Mouse (Mus musculus): ENCODE results near the gene Fam19a3. TPM values are rescaled to one million over a fixed set of nuclear protein-coding genes. Genes with fewer than 3 reads are reported as not detected.
"Not testable (repeated sequence)": the region's sequence is repeated elsewhere in the genome, so short reads cannot be mapped to it uniquely, and the experiment has no call there.

The Fam19a3 gene
- polyA plus RNA-seq, 1 experiment from 2014 or later = not detected

- Histone ChIP-seq H3K9ac (ENCODE audit: low read length) (no peak overlapping the region), H3K9me3 (ENCODE audit: control insufficient read depth, low read length) (no peaks in the 10 kb centered on the region), H3K4me2 (no peak overlapping the region), H3K36me3 (ENCODE audit: control insufficient read depth, insufficient read depth, low read length) (no peaks in the 10 kb centered on the region), H3K4me3 (ENCODE audit: low read depth, low read length) (no peak overlapping the region), H3K27me3 (ENCODE audit: control insufficient read depth, insufficient read depth, low read length) (peaks cover 29% of the 10 kb centered on the region), H3K27ac (ENCODE audit: low read depth, low read length) (no peak overlapping the region), H3K4me1 (ENCODE audit: control insufficient read depth, insufficient read depth, low read length) (0 out of 2 replicates have a peak, but pooled peaks cover 5% of the 10 kb centered on the region)
- DNase-seq (ENCODE audit: low spot score, missing footprints) (no peak), ATAC-seq (ENCODE audit: low FRiP score) (no peak)
- whole genome bisulfite sequencing = 59% methylated on average over 7 of the region's 7 CpGs
These were observed 8.3 kb downstream of the Fam19a3 start for GRCm38 (mm10) chr3:104773301-104773700.

- no peak for DNase-seq (ENCODE audit: low spot score, missing footprints)
- peaks cover 10% of the 10 kb centered on the region for H3K27me3 ChIP-seq (ENCODE audit: control insufficient read depth, insufficient read depth, low read length)
- H3K4me1 ChIP-seq (ENCODE audit: control insufficient read depth, insufficient read depth, low read length) = no peaks in the 10 kb centered on the region
- no peak overlapping the region for H3K27ac ChIP-seq (ENCODE audit: low read depth, low read length)
- H3K4me3 ChIP-seq (ENCODE audit: low read depth, low read length) = no peak overlapping the region
- H3K9me3 ChIP-seq (ENCODE audit: control insufficient read depth, low read length) = no peaks in the 10 kb centered on the region
- no peak overlapping the region for H3K4me2 ChIP-seq
- H3K36me3 ChIP-seq (ENCODE audit: control insufficient read depth, insufficient read depth, low read length) = no peaks in the 10 kb centered on the region
- WGBS = 62% methylated on average over 6 of the region's 6 CpGs
- no peak for ATAC-seq (ENCODE audit: low FRiP score)
- no peak overlapping the region for H3K9ac ChIP-seq (ENCODE audit: low read length)
These were observed 10.2 kb downstream of the Fam19a3 start for GRCm38 (mm10) chr3:104771460-104771859.

- Histone ChIP-seq H3K4me1 (ENCODE audit: control insufficient read depth, insufficient read depth, low read length) (no peaks in the 10 kb centered on the region), H3K4me2 (no peak overlapping the region), H3K9ac (ENCODE audit: low read length) (no peak overlapping the region), H3K27ac (ENCODE audit: low read depth, low read length) (no peak overlapping the region), H3K27me3 (ENCODE audit: control insufficient read depth, insufficient read depth, low read length) (peaks cover 5% of the 10 kb centered on the region; the same call in 1 of the 2 replicates), H3K4me3 (ENCODE audit: low read depth, low read length) (no peak overlapping the region), H3K36me3 (ENCODE audit: control insufficient read depth, insufficient read depth, low read length) (no peaks in the 10 kb centered on the region), H3K9me3 (ENCODE audit: control insufficient read depth, low read length) (no peaks in the 10 kb centered on the region)
- ATAC-seq (ENCODE audit: low FRiP score) = no peak
- no peak for DNase-seq (ENCODE audit: low spot score, missing footprints)
- WGBS = 77% methylated on average over 3 of the region's 3 CpGs
These were observed 10.7 kb downstream of the Fam19a3 start for GRCm38 (mm10) chr3:104770918-104771317.

GRCm38 (mm10) chr3:104770035-104770434 is 11.6 kb downstream of the Fam19a3 start:
- Histone ChIP-seq H3K27me3 (ENCODE audit: control insufficient read depth, insufficient read depth, low read length) (0 out of 2 replicates have a peak, but pooled peaks cover 2% of the 10 kb centered on the region), H3K4me3 (ENCODE audit: low read depth, low read length) (no peak overlapping the region), H3K9me3 (ENCODE audit: control insufficient read depth, low read length) (no peaks in the 10 kb centered on the region), H3K27ac (ENCODE audit: low read depth, low read length) (no peak overlapping the region), H3K4me1 (ENCODE audit: control insufficient read depth, insufficient read depth, low read length) (no peaks in the 10 kb centered on the region), H3K4me2 (no peak overlapping the region), H3K36me3 (ENCODE audit: control insufficient read depth, insufficient read depth, low read length) (no peaks in the 10 kb centered on the region), H3K9ac (ENCODE audit: low read length) (no peak overlapping the region)
- WGBS = 55% methylated on average over 10 of the region's 10 CpGs
- no peak for DNase-seq (ENCODE audit: low spot score, missing footprints)
- no peak for ATAC-seq (ENCODE audit: low FRiP score)

GRCm38 (mm10) chr3:104769135-104769534 is 12.5 kb downstream of the Fam19a3 start:
- Histone ChIP-seq H3K27ac (ENCODE audit: low read depth, low read length) (no peak overlapping the region), H3K4me2 (no peak overlapping the region), H3K4me1 (ENCODE audit: control insufficient read depth, insufficient read depth, low read length) (no peaks in the 10 kb centered on the region), H3K36me3 (ENCODE audit: control insufficient read depth, insufficient read depth, low read length) (no peaks in the 10 kb centered on the region), H3K4me3 (ENCODE audit: low read depth, low read length) (no peak overlapping the region), H3K27me3 (ENCODE audit: control insufficient read depth, insufficient read depth, low read length) (0 out of 2 replicates have a peak, but pooled peaks cover 2% of the 10 kb centered on the region), H3K9me3 (ENCODE audit: control insufficient read depth, low read length) (no peaks in the 10 kb centered on the region), H3K9ac (ENCODE audit: low read length) (no peak overlapping the region)
- ATAC-seq (ENCODE audit: low FRiP score) (no peak), DNase-seq (ENCODE audit: low spot score, missing footprints) (peak; percentile 59)
- 23% methylated on average over 3 of the region's 3 CpGs for WGBS

- H3K4me1 ChIP-seq (ENCODE audit: control insufficient read depth, insufficient read depth, low read length) = no peaks in the 10 kb centered on the region
- H3K27ac ChIP-seq (ENCODE audit: low read depth, low read length) = no peak overlapping the region
- H3K36me3 ChIP-seq (ENCODE audit: control insufficient read depth, insufficient read depth, low read length) = no peaks in the 10 kb centered on the region
- DNase-seq (ENCODE audit: low spot score, missing footprints) (peak; percentile 72), ATAC-seq (ENCODE audit: low FRiP score) (no peak)
- H3K4me2 ChIP-seq = no peak overlapping the region
- no peak overlapping the region for H3K9ac ChIP-seq (ENCODE audit: low read length)
- no peaks in the 10 kb centered on the region for H3K27me3 ChIP-seq (ENCODE audit: control insufficient read depth, insufficient read depth, low read length)
- 84% methylated on average over 4 of the region's 4 CpGs for WGBS
- H3K9me3 ChIP-seq (ENCODE audit: control insufficient read depth, low read length) = no peaks in the 10 kb centered on the region
- H3K4me3 ChIP-seq (ENCODE audit: low read depth, low read length) = no peak overlapping the region
These were observed 13.9 kb downstream of the Fam19a3 start for GRCm38 (mm10) chr3:104767716-104768115.

- Histone ChIP-seq H3K36me3 (ENCODE audit: control insufficient read depth, insufficient read depth, low read length) (no peaks in the 10 kb centered on the region), H3K9me3 (ENCODE audit: control insufficient read depth, low read length) (no peaks in the 10 kb centered on the region), H3K27ac (ENCODE audit: low read depth, low read length) (no peak overlapping the region), H3K9ac (ENCODE audit: low read length) (no peak overlapping the region), H3K4me3 (ENCODE audit: low read depth, low read length) (no peak overlapping the region), H3K4me2 (no peak overlapping the region), H3K27me3 (ENCODE audit: control insufficient read depth, insufficient read depth, low read length) (no peaks in the 10 kb centered on the region), H3K4me1 (ENCODE audit: control insufficient read depth, insufficient read depth, low read length) (no peaks in the 10 kb centered on the region)
- 57% methylated on average over 2 of the region's 2 CpGs for WGBS
- DNase-seq (ENCODE audit: low spot score, missing footprints) (peak; percentile 57), ATAC-seq (ENCODE audit: low FRiP score) (no peak)
These were observed 14.5 kb downstream of the Fam19a3 start for GRCm38 (mm10) chr3:104767141-104767540.

GRCm38 (mm10) chr3:104765021-104765420 is 16.6 kb downstream of the Fam19a3 start:
- no peak overlapping the region for H3K4me3 ChIP-seq (ENCODE audit: low read depth, low read length)
- peak; percentile 88 for DNase-seq (ENCODE audit: low spot score, missing footprints)
- no peak overlapping the region for H3K4me2 ChIP-seq
- no peak overlapping the region for H3K9ac ChIP-seq (ENCODE audit: low read length)
- no peaks in the 10 kb centered on the region; the same call in 1 of the 2 replicates for H3K27me3 ChIP-seq (ENCODE audit: control insufficient read depth, insufficient read depth, low read length)
- 29% methylated on average over 4 of the region's 4 CpGs for WGBS
- H3K9me3 ChIP-seq (ENCODE audit: control insufficient read depth, low read length) = no peaks in the 10 kb centered on the region
- H3K36me3 ChIP-seq (ENCODE audit: control insufficient read depth, insufficient read depth, low read length) = no peaks in the 10 kb centered on the region
- H3K27ac ChIP-seq (ENCODE audit: low read depth, low read length) = no peak overlapping the region
- no peaks in the 10 kb centered on the region for H3K4me1 ChIP-seq (ENCODE audit: control insufficient read depth, insufficient read depth, low read length)
- no peak for ATAC-seq (ENCODE audit: low FRiP score)

GRCm38 (mm10) chr3:104762103-104762863 is 19.4 kb downstream of the Fam19a3 start:
- H3K9me3 ChIP-seq (ENCODE audit: control insufficient read depth, low read length); H3K9ac ChIP-seq (ENCODE audit: low read length); ATAC-seq (ENCODE audit: low FRiP score); H3K4me1 ChIP-seq (ENCODE audit: control insufficient read depth, insufficient read depth, low read length); H3K27ac ChIP-seq (ENCODE audit: low read depth, low read length); H3K36me3 ChIP-seq (ENCODE audit: control insufficient read depth, insufficient read depth, low read length); H3K27me3 ChIP-seq (ENCODE audit: control insufficient read depth, insufficient read depth, low read length); H3K4me2 ChIP-seq; H3K4me3 ChIP-seq (ENCODE audit: low read depth, low read length): not testable (repeated sequence)
- DNase-seq (ENCODE audit: low spot score, missing footprints) = peak; percentile 79
- 16% methylated on average over 19 of the region's 20 CpGs for WGBS

All from midbrain, embryonic 11.5 days (tissue).